Mouse (Mus musculus) cerebellum, postnatal 25 days (tissue): ENCODE measurements around the gene Rnf111.
"Not testable (repeated sequence)": the region's sequence is repeated elsewhere in the genome, so short reads cannot be mapped to it uniquely, and the experiment has no call there.

ENCODE experiments used
- DNase-seq, 2 experiments: peaks; one replicate each; pipeline ENCODE4 v3.0.0; 2021; ENCODE audit warnings: mixed read lengths in 2 of 2

Gene Rnf111

DNA sequence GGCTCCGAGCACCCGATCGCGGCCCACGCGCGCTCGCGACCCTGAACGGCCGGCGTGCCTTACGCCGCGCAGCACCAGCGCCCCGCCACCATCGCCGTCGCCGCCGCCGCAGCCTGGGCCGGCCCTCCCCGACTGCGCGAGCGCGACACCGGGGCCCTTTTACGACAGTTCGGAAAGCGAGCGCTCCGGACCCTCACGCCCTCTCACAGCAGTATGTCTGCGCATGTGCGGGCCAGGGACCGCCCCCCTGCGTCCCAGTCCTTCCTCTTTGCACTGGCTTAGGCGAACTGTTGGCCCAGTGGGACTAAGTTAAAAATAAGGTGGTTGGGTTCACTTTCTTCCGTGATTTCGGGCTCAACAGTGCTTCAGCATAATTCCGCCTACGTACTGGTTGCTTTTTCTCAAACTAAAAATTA, at the start of gene Rnf111:
Gene Rnf111, minus strand, starts transcription at position 100 of the 416 bp plus-strand sequence.
- DNase-seq = peak; percentile 98

DNA sequence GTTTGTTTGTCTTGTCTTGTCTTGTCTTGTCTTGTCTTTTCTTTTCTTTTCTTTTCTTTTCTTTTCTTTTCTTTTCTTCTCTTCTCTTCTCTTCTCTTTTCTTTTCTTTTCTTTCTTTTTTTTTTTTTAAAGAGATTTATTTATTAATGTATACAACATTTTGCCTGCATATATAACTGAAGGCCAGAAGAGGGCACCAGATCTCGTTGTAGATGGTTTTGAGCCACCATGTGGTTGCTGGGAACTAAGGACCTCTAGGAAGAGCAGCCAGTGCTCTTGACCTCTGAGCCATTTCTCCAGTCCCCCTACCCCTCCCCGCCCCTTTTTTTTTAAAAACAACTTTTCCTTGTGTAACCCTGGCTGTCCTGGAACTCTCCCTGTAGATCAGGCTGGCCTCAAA, 48.7 kb upstream of the Rnf111 start:
- DNase-seq = not testable (repeated sequence)

DNA sequence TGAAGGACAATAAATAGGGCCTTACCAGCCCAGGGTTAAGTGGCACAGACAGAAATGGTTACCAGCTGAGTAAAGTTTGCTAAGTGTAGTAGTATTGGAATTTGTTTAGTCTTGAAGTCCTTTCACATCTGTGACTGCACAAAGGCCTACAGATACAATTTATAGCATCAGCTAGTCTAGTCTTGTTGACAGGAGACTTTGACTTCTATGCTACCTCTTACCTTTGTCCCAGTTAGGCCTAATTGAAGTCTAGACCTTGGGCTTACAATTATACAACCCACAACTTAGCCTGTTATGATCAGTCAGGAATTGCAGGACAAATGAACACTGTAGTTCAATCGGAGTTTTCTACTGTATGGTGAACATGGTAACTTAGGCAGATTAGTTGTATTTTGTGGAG, 48.0 kb upstream of the Rnf111 start:
- DNase-seq = no peak

DNA sequence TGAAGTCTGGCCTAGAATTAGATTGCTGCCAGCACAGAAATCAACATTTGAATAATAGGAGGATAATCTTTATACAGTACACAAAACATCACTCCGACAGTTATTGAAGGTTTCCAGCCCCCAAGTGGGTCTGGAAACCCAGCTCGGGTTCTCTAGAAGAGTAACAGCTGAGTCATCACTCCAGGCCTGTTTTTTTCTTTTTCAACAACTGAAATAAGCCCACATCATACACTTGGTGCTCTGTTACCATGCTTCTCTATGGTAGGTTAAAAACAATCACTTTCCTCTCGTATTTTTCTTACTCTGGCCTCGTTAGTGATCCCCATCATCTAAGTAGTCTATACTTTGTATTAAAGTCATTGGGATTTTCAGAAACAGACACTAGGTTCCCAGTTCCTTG, 44.8 kb upstream of the Rnf111 start:
- DNase-seq = no peak

DNA sequence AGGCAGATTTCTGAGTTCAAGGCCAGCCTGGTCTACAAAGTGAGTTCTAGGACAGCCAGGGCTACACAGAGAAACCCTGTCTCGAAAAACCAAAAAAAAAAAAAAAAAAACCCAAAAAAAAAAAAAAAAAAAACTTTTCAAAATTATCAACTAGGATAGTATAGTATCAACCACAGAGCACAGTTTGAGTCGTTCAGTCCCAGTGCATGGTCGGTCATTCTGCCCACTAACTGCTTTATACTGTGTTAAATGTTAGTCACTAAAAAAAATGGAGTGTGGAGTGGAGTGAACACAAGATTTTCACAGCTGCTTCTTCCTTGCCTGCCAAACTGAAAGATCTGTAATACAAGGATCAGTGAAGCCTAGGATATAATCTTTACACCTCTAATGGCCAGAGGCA, 43.1 kb upstream of the Rnf111 start:
- DNase-seq = not testable (repeated sequence)

DNA sequence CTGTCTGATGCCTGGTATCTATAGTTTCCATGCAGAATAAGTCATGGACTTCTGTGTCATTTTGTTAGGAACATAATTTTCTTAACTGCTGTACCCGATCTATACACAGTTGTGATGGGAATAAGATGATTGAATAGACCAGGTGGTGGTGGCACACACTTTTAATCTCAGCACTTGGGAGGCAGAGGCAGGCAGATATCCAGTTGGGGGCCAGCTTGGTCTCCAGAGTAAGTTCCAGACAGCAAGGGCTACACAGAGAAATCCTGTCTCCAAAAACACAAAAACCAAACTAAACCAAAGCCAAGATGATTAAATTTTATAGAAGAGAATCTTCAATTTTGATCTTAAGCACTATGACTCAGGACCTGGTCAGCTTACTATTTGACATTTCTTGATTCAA, 41.3 kb upstream of the Rnf111 start:
- no peak for DNase-seq

DNA sequence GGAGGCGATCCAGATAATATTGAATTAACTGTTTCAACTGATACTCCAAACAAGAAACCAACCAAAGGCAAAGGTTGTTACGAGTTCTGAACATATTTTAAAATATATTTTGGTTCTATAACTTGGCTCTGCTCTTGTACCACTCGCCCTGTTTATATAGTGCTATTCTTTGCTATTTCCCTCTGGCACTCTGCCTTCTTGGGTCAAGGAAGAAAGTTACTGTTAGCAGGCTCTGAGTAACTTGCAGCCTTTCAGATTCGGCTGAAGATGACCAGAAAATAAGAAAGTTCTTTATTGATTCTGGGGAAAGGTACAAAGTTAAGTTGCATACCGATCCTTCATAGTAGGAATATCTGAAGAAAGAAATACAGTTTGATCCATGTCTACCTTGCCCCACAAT, 40.5 kb upstream of the Rnf111 start:
- DNase-seq = no peak

DNA sequence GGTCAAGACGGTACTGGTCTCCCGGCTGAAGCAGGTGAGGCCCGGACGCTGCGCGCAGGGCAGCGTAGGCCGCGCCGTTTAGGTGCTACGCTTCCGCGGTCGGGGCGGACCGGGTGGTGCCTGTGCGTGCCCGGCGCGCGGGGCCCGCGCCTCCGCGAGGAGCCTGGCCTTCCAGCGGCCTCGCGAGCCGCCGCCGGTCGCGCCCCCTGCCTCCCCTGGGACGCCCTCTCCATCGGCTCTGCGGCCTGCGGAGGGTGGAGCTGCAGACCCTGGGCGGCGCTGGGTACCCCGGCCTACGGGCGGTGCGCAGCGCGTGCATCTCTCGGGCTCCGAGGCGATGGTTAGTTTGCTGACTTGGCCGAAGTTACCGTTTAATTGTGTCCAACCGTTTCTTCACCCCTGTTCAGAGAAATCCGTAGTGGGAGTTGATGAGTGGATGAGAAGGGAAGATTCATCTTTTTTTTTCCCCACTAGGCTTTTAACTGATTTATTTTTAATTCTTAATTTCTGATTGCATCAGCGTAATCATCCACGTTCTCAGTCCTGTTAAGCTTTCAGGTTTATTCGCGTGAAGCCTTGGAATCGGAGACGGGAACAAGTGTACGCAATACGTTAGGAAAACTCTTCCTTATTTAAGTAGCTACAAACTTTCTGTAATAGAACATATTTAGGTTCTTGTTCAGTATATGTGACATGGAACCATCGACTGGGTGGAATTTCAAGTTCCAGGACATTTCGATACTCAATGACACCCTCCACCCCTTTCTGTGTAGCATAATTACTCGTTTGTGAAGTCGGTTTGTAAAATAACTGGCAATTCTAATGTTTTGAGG, 39.7 kb upstream of the Rnf111 start:
- no peak for DNase-seq

DNA sequence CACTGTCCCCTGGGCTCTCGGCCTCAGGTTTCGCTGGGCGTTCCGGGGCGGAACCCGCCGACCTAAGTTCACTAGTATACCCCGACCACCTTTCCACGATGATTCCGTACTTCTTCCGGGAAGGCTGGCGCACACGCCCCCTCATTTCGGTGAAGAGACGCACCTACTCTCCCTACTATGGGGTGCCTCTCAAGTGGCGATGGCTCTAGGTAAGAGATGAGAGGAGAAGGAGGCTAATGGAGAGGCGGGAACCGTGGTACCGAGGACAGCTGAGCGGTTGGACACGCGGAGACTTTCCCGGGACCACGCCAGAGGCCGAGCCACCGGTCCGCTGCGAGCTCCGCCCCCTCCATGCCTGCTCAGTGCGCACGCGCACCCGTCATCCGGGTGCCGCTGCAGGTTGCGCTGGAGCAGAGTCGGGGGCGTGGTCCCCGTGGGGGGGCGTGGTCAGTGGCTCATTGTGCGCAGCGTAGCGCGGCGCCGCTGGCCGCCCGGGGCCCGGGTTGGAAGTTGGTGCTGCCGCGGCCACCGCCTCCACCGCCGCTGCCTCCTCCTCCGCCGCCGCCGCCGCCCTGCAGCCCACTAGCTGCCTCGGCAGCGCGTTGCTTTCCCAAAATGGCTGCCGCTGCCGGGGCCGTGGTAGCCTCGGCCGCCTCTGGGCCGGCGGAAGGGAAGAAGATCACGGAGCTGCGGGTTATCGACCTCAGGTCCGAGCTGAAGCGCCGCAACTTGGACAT, 38.9 kb upstream of the Rnf111 start, which contains the start of gene Sltm:
Gene Sltm, plus strand, starts transcription at position 450 of the 737 bp plus-strand sequence.
- peak; percentile 100 for DNase-seq

DNA sequence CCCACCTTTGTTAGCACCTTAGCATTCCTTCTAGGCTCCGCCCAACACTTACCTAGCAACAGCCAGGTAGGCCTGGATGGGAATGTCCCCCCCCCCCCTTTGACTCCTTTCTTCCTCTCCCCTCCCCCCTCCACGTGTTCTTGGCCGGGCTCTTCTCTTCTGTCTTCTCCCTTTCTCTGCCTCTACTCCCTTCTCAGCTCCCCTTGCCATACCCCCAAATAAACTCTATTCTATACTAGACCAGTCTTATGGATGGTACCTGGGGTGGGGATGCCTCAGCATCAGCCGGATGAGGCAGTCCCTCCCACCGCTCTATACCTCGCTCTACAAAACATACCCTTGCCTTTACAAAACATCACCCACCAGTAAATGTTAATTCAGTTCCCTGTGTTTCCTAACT, 38.1 kb upstream of the Rnf111 start:
- peak in 1 of 2 experiments; percentile 11 for DNase-seq

DNA sequence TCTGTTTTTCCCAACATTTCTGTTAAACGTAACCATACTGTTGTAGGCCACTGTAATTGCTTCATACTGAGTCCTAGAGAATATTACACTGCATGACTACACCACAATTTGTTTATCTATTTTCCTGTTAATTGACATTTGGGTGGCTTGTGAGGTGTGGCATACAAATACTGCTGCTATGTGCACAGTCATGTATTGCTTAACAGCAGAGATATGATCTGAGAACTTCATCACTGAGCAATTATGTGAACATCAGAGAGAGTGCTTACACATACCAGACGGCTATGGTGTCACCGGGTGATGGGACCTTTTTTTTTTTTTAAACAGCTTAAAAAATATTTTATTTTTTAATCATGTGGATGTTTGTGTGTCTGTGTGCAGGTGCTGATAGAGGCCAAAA, 29.8 kb upstream of the Rnf111 start:
- DNase-seq = no peak

DNA sequence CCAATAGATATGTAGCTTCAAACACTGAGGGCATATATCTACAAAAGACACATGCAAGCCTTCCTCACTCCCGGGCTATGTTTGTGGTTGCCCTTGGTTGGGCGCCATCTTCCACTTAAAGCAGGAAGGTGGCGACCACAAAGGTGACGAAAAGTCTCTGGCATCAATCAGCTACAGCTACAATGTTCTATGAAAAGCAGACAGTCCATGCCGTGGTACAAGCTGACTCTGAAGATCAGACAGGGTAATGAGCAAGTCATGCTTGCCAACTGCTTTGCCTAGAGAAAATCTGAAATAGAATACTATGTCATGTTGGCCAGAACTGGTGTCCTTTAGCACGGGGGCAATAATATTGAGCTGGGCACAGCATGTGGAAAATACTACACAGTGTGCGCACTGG, 20.8 kb upstream of the Rnf111 start:
- no peak for DNase-seq

DNA sequence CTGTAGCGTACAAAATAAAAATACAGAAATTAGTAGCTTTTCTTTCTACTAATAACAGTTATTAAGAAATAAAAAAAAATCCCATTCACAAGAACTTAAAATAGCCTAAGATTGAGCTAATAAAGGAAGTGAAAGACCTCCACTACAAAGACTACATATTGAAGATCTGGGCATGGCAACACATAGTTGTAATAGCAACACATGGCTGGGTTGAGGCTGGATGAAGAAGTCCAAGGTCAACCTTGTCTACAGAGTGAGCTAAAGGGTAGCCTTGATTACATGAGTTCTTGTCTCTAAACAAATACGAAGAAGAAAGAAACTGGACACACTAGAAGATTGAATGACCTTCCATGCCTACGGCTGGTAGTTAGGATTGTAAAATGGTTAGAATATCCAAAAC, 20.3 kb upstream of the Rnf111 start:
- DNase-seq = no peak

DNA sequence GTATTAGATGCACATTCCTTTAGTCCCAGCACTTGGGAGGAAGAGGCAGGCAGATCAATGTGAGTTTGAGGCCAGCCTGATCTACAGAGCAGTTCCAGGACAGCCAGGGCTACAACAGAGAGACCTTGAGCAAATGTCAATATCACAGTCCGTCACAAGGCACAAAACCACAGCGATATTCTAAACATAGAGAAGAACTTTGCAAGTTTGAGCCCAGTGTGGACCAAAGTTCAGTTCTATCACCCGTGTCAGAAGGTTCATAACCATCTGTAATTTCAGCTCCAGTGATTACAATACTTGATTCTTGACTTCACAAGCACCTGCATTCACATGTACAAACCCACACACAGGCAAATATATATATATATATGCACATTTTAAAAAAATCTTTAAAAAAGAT, 17.1 kb upstream of the Rnf111 start:
- no peak for DNase-seq

DNA sequence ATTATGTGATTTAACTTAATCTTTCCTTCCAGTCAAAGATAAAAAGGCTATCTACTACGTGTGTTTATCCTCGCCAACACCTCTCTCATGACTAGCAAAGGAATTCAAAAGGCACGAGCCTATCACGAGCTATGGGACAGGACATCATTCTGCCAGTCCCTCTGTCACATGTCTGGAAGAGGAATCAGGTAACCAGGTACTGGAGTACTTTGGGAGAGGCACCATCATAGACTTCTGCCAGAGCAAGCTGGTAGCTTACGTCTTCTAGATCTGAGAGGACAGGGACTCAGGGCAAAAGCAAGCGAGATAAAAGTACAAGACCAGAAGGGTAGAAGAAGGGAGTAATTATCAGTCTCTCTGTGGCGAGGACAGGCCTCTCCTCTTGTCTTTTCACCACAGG, 8.2 kb upstream of the Rnf111 start:
- no peak for DNase-seq

DNA sequence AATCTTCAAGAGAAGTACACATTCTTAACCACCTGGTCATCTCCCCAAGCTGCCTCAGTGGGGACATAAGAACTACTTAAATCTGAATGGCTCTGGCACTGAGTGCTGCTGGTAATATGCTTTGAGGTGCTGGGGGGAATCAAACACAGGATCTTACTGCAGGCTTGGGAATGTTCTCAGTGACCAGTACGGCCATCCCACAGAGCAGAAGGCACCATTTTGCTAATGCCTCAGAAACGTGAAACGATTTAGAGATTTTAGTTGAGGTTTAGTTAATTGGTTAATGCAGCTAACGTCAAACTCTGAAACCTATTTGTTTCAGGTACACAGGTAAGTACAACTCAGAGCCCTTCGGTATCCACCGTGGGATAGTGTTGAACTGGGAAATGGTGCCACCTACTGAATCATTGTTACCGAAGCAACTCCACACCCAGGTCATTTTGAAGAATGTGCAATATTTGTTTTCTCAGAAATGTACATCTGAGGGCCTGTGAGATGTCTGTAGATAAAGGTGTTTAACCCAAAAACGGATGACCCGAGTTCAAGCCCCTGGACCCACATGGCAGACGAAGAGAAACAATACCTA, 7.6 kb upstream of the Rnf111 start:
- DNase-seq = no peak

DNA sequence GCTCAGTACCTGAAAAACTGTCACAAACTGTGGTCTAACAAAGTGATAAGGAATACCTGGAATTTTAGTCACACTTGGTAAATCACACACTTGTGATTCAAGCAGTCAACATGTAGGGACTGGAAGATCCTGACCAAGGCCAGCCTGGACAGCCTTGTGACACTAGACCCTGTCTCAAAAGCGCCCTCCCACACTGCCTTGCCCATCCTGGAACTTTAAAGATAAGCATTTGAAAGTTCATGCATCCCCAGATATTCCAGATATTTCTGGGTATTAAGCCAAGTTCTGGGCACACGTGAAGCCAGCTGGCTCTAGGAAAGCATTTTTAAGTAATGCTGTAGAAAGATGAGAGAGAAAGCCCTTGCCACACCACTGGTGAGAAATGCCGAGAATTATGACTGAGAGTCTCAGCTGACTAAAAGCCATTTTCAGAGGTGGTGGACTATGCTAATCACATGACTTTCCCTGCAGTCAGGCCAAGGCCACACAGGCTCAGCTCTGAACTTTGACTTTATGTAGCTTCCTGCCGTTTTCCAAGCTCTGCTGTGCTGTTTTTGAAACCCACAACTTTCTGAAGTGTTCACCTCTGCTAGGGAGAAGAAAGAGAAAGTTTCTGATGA, 6.5 kb upstream of the Rnf111 start:
- DNase-seq = no peak

DNA sequence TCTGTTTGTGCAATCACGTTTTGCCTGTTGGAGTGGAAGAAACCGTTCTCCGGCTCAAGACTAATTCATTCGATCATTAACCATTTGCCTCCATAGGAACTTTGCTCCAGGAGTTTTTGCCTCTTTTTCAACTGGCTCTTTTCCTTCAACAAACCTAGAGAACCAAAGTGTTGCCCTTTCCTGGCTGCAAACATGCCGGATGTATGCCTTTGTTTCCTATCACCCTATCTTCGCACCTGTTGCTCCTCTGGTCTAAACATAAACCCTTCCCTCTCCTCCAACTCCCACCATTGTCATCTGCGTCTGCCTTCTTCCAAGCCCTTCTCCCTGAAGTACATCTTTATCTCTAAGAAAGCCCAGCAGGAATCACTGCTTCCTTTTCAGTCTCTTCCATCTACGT, 3.3 kb upstream of the Rnf111 start:
- DNase-seq = no peak

DNA sequence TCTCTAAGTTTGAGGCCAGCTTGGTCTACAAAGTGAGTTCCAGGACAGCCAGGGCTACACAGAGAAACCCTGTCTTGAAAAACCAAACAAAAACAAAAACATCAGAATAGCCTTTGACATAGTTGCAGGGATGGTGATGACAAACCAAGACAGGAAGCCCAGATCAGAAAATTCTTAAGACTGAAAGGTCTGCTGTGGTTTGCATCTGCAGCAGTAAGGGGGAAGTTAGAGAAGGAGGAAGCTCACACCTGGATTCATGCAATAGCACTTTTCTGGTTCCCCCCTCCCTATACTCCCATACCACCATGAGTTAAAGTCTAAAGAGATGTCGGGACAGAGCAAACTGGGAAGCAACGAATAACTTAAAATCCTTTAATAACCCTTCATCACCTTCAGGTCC, 2.7 kb upstream of the Rnf111 start:
- DNase-seq = no peak

DNA sequence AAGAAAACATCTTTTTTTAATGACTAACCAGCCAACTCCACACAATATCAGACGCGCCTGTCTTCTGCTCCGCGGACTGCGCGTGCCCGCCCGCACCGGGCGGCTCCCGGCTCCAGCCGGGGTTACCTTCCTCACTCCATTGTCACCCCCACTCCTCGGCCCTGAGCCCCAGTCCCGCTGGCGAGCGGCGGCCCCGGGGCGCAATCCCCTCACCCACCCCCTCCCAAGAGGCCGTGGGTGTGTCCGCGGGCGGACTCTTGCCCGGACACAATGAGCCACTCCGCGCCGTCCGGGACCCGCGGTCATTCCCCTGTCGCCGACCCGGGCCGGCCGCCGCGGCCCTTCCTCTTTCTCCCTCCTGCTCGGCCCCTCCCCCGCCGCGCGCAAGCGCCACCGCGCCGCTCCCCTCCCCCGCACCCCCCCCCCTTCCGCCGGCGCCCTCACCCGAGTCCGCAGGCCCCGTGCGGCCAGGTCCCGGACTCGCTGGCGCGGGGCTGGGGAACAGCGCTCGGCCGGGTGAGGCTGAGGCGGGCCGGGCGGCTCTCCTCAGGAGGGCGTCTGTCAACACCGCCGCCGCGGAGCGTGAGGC, 416 bp downstream of the Rnf111 start:
- peak in 1 of 2 experiments; percentile 78 for DNase-seq

DNA sequence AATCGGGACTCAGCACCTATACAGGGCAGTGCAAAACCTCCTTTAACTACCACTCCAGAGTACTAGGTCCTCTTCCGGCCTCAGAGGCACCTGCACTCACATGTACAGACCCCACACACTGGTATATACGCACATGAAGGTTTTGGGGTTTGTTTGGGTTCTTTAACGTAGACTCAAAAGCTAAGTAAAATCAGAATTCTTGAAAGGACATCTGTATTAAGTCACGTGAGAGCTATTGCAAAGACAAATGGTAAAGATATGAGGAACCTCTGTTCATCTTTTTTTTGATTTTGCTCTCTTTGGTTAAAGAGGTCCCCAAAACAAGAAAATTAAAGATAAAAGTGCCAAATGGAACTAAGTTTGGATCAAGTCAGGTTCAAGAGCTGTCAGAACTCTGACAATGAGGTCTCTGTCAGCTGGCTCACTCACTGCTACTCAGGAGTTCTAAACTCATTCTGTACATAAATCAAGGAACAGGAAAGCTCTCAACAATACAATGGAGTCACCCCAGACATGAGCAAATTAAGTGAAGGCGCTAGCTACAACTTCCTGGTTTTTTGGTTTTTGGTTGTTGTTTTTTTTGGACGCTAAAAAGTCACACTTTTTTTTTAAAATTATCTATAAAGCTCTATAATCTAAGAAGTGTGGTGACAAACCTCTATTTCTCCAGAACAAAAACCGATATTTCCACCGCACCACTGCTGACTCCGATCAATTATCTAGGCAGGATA, 1.1 kb downstream of the Rnf111 start:
- DNase-seq = no peak

DNA sequence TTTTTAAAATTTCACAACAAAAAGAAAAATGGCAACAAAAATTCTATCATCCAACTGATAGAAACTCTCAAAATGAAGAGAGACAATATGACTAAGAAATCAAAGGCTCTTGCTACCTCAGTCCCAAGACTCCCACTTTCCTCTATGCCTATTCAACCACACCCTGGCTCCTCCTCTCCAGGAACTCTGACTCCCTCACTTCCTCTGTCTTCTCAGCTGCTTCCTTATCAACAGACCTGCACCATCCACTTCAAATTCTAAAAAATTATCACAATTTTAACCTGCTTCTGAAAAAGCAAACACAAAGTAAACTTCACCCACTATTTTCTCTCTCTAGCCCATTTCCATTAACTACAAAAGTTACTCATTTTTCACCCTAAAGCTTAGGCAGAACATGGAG, 6.5 kb downstream of the Rnf111 start:
- no peak for DNase-seq
